8 mouse cellular contexts compared by ENCODE assay signal in the genomic region with DNA sequence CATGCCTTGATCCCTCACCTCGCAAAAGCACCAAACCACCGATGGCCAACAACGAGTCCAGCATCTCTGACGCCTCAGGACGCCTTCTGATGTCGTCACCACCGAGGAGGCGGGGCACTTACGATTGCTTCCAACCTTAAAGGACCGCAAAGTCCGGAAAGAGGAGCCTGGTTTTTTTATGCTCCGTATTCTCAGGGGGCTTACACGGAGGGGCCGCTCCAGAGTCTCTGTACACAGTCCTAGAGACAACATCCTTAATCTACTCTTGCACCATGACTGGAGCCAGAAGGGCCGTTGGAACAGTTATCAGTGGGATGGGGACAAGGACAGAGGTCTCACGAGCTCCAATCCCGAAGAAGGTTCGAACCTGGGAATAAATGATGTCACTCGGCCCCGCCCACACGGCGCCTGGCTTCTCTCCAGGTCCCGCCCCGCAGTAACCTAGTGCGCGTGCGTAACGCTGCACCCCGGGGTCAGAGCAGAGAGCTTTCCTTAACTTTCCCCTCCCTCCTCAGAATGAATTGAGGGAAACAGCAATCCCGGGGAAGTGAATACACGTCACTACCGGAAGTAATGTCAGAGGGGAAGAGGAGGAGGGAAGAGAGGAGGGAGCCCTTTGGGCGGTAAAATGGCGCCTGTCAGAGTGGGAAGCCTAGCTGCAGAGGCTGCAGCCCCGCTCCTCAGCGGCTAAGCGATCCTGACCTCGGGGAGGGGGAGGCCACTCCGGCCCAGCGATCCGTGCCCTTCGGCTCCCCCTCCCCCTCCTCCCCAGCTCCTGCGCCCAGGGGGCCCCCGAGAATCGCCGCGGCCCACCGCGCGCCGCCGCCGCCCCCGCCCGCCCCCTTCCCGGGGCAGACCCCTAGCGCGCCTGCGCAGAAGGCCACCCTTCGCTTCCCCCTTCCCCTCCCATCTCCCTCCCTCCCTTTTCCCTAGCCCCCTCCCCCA. TPM values are rescaled to one million over a fixed set of nuclear protein-coding genes. Genes with fewer than 3 reads are reported as not detected.
DNase-seq lines count a peak whose midpoint lies in the region; ATAC-seq lines count a peak whose summit lies in the region.

No protein-coding gene starts in this region.

- ATAC-seq in megakaryocyte progenitor cell, adult 5-6 weeks (replicated peaks; ENCODE audit: poor library complexity), result peak; percentile 93

- peak; percentile 99 for DNase-seq in adipocyte (ENCODE audit: low spot score)
- peak; percentile 100 for DNase-seq in embryo, embryonic 10 days (ENCODE audit: low spot score)
- peak; percentile 97 for DNase-seq in gastrocnemius, postnatal 10 days
- peak; percentile 97 for DNase-seq in induced T-regulatory cell, adult 2 months (ENCODE audit: low read depth)
- DNase-seq in left cerebral cortex, adult 9 months (ENCODE audit: low spot score in 2 of 2), result peak; percentile 98 to 100
- DNase-seq in right cerebral cortex, postnatal 14 days, result peak; percentile 96
- peak; percentile 99 for DNase-seq in urinary bladder, postnatal 36 days (ENCODE audit: low spot score in 2 of 2)

RNA-seq across cellular contexts. Expression of a gene that starts 0.5 kb away (rescaled TPM):
- 100 to 1,000 TPM; 237 to 249 TPM for total RNA-seq in gastrocnemius, postnatal 10 days (2021)
- 131 and 135 TPM in 2 replicates for total RNA-seq in megakaryocyte progenitor cell, adult 5-6 weeks (2015)
- 28.7 and 33.7 TPM in 2 replicates for total RNA-seq in megakaryocyte progenitor cell, adult 5-6 weeks (2017)

RNA-seq across cellular contexts. Expression of a gene that starts 1.8 kb away (rescaled TPM):
- 10 to 100 TPM; 46.9 to 53.2 TPM for total RNA-seq in gastrocnemius, postnatal 10 days (2021)
- 110 and 129 TPM in 2 replicates for total RNA-seq in megakaryocyte progenitor cell, adult 5-6 weeks (2015)
- 57.5 and 66.1 TPM in 2 replicates for total RNA-seq in megakaryocyte progenitor cell, adult 5-6 weeks (2017)

RNA-seq across cellular contexts. Expression of a gene that starts 10.5 kb away (rescaled TPM):
- total RNA-seq in gastrocnemius, postnatal 10 days (2021), result 100 to 1,000 TPM; 195 to 228 TPM
- total RNA-seq in megakaryocyte progenitor cell, adult 5-6 weeks (2015), result 387 and 444 TPM in 2 replicates
- 242 and 274 TPM in 2 replicates for total RNA-seq in megakaryocyte progenitor cell, adult 5-6 weeks (2017)

RNA-seq across cellular contexts. Expression of a gene that starts 15.1 kb away (rescaled TPM):
- 10 to 100 TPM; 22.2 to 28.9 TPM for total RNA-seq in gastrocnemius, postnatal 10 days (2021)
- total RNA-seq in megakaryocyte progenitor cell, adult 5-6 weeks (2015), result 34.5 and 37.9 TPM in 2 replicates
- 31.7 and 40.0 TPM in 2 replicates for total RNA-seq in megakaryocyte progenitor cell, adult 5-6 weeks (2017)

RNA-seq across cellular contexts. Expression of a gene that starts 15.9 kb away (rescaled TPM):
- under 1 TPM in 1 of 2 experiments, not detected in 1; 0.38 TPM for total RNA-seq in gastrocnemius, postnatal 10 days (2021)
- total RNA-seq in megakaryocyte progenitor cell, adult 5-6 weeks (2015), result not detected in 2 replicates
- total RNA-seq in megakaryocyte progenitor cell, adult 5-6 weeks (2017), result not detected in 2 replicates

Comparison
In these comparisons a context has a peak if more than half of its experiments do, and no peak if none do; other contexts are left out.
1. Peak in every context shown above with its lines: DNase-seq and ATAC-seq.